Mouse (Mus musculus) urinary bladder, postnatal 4 days (tissue): ENCODE data around the gene Sap30.
"Not testable (repeated sequence)": the region's sequence is repeated elsewhere in the genome, so short reads cannot be mapped to it uniquely, and the experiment has no call there.

Experiments used
- DNase-seq, 2 experiments: peaks; one replicate each; pipeline ENCODE4 v3.0.0; 2021 to 2022; ENCODE audit warnings: low spot score in 2 of 2

The Sap30 gene

GRCm38 (mm10) chr8:57487441-57488155 lies at the start of gene Sap30:
TSS of gene Sap30 (minus strand) at chr8:57487860.
- DNase-seq: peak; percentile 96 to 97

GRCm38 (mm10) chr8:57536167-57536566 lies 48.5 kb upstream of the Sap30 start:
- peak in 1 of 2 experiments; percentile 52 for DNase-seq

GRCm38 (mm10) chr8:57534495-57534894 lies 46.8 kb upstream of the Sap30 start:
- DNase-seq: no peak

- peak in 1 of 2 experiments; percentile 14 for DNase-seq
Observed at GRCm38 (mm10) chr8:57533106-57533505, 45.4 kb upstream of the Sap30 start.

- DNase-seq: peak in 1 of 2 experiments; percentile 47
Observed at GRCm38 (mm10) chr8:57532223-57532622, 44.6 kb upstream of the Sap30 start.

GRCm38 (mm10) chr8:57530666-57531349 lies 43.1 kb upstream of the Sap30 start:
- peak; percentile 69 to 82 for DNase-seq

GRCm38 (mm10) chr8:57530238-57530637 lies 42.6 kb upstream of the Sap30 start:
- peak in 1 of 2 experiments; percentile 26 for DNase-seq

- no peak for DNase-seq
Observed at GRCm38 (mm10) chr8:57528036-57528435, 40.4 kb upstream of the Sap30 start.

GRCm38 (mm10) chr8:57520186-57520786 lies 32.6 kb upstream of the Sap30 start:
- no peak for DNase-seq

- DNase-seq: no peak
Observed at GRCm38 (mm10) chr8:57517723-57518122, 30.1 kb upstream of the Sap30 start.

GRCm38 (mm10) chr8:57516685-57517084 lies 29.0 kb upstream of the Sap30 start:
- not testable (repeated sequence) for DNase-seq

- DNase-seq: not testable (repeated sequence)
Observed at GRCm38 (mm10) chr8:57513178-57513661, 25.6 kb upstream of the Sap30 start.

GRCm38 (mm10) chr8:57512141-57513056 lies 24.7 kb upstream of the Sap30 start:
- DNase-seq: no peak

GRCm38 (mm10) chr8:57511316-57512118 lies 23.9 kb upstream of the Sap30 start, which contains the start of gene Hmgb2:
TSS of gene Hmgb2 (plus strand) at chr8:57511907.
- peak; percentile 100 for DNase-seq

- no peak for DNase-seq
Observed at GRCm38 (mm10) chr8:57510791-57511315, 23.2 kb upstream of the Sap30 start.

GRCm38 (mm10) chr8:57508657-57509056 lies 21.0 kb upstream of the Sap30 start:
- no peak for DNase-seq

GRCm38 (mm10) chr8:57507556-57508063 lies 19.9 kb upstream of the Sap30 start:
- DNase-seq: no peak

GRCm38 (mm10) chr8:57505500-57505899 lies 17.8 kb upstream of the Sap30 start:
- not testable (repeated sequence) for DNase-seq

- DNase-seq: peak; percentile 31 to 72
Observed at GRCm38 (mm10) chr8:57503641-57504040, 16.0 kb upstream of the Sap30 start.
